Mouse (Mus musculus) limb, embryonic 10.5 days (tissue): ENCODE results near the gene Ntm. TPM values are rescaled to one million over a fixed set of nuclear protein-coding genes. Genes with fewer than 3 reads are reported as not detected.

ENCODE experiments used
- DNase-seq: peaks from one replicate; pipeline ENCODE4 v3.0.0-alpha.2; 2017; ENCODE audit warnings: low spot score
- H3K27ac ChIP-seq: fragments of 300-500 bp; sonication (generic); 2 replicates; pipeline ENCODE4 v1.5.1; 2016; ENCODE audit warnings: mild to moderate bottlenecking
- H3K27me3 ChIP-seq: fragments of 300-500 bp; sonication (generic); 2 replicates; pipeline ENCODE4 v1.6.1; 2016; ENCODE audit warnings: low read depth, mild to moderate bottlenecking; ENCODE audit not compliant: poor library complexity, severe bottlenecking
- H3K36me3 ChIP-seq: fragments of 300-500 bp; sonication (generic); 2 replicates; pipeline ENCODE4 v1.6.1; 2016; ENCODE audit warnings: mild to moderate bottlenecking, moderate library complexity
- H3K4me1 ChIP-seq: fragments of 300-500 bp; sonication (generic); 2 replicates; pipeline ENCODE4 v1.6.1; 2016
- H3K4me3 ChIP-seq: fragments of 300-500 bp; sonication (generic); 2 replicates; pipeline ENCODE4 v1.5.1; 2016; ENCODE audit warnings: mild to moderate bottlenecking, moderate library complexity
- H3K9me3 ChIP-seq: fragments of 300-500 bp; sonication (generic); replicated peaks from 2 replicates; pipeline ENCODE4 v1.6.1; 2016; ENCODE audit warnings: mild to moderate bottlenecking
- WGBS: fragments of 180-500 bp; shearing (Covaris S2); methylation state at CpG from one replicate; pipeline ENCODE4 v1.1.7; 2016; 5-methylcytosine and 5-hydroxymethylcytosine counted together
- polyA plus RNA-seq: library from polyadenylated mRNA; unstranded; fragments of >200 nt; fragmentation: Nextera tagmentation; extraction: Ambion mirVana; gene quantifications from 2 replicates; pipeline ENCODE4 v1.2.1, GENCODE M21; 2016

Ntm gene
- polyA plus RNA-seq, 1 experiment from 2014 or later, result 12.7 TPM

- H3K27me3 ChIP-seq, result peaks cover 23% of the 10 kb centered on the region; the same call in 1 of the 2 replicates
- no peak for DNase-seq
- H3K27ac ChIP-seq, result no peak overlapping the region
- WGBS, result 90% methylated on average over 5 of the region's 5 CpGs
- no peaks in the 10 kb centered on the region for H3K4me1 ChIP-seq
- no peaks in the 10 kb centered on the region for H3K9me3 ChIP-seq
- H3K4me3 ChIP-seq, result no peak overlapping the region
- no peaks in the 10 kb centered on the region for H3K36me3 ChIP-seq
Measured at GRCm38 (mm10) chr9:29812685-29813084, 150.3 kb downstream of the Ntm start.

GRCm38 (mm10) chr9:29806790-29807189, 156.2 kb downstream of the Ntm start:
- H3K9me3 ChIP-seq, result no peaks in the 10 kb centered on the region
- H3K4me1 ChIP-seq, result peaks cover 20% of the 10 kb centered on the region
- 48% methylated on average over 3 of the region's 3 CpGs for WGBS
- no peaks in the 10 kb centered on the region for H3K36me3 ChIP-seq
- H3K4me3 ChIP-seq, result no peak overlapping the region
- H3K27ac ChIP-seq, result no peak overlapping the region
- H3K27me3 ChIP-seq, result peaks cover 58% of the 10 kb centered on the region
- no peak for DNase-seq

- DNase-seq, result no peak
- Histone ChIP-seq H3K4me1 (peaks cover 20% of the 10 kb centered on the region), H3K4me3 (no peak overlapping the region), H3K9me3 (no peaks in the 10 kb centered on the region), H3K27ac (no peak overlapping the region), H3K27me3 (peaks cover 70% of the 10 kb centered on the region), H3K36me3 (no peaks in the 10 kb centered on the region)
- 95% methylated on average over 9 of the region's 9 CpGs for WGBS
Measured at GRCm38 (mm10) chr9:29804483-29804882, 158.5 kb downstream of the Ntm start.

DNA sequence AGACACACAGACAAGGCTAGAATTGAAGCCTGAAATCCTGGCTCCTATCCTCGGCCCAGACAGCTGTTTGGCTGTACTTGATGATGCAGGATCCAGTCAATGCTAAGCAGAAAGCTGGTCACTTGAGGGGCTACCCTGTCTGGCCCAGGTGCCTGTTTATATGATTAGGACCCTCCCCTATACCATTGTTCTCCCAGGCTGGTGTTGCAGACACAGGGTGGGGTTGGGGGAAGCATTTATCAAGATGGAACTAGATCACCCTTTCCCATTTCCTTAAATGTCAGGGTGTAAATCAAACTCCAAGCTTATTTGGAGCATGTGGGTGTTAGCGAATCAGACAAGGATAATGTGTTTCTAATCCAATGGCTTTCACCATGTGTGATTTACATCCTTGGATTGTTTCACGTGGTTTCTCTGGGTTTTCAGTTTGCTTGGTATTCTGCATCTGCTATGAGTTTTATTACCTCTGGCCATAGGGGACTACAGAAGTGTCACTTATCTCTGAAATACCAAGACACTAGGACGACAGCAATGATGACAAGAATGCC, 159.1 kb downstream of the Ntm start:
- Histone ChIP-seq H3K36me3 (no peaks in the 10 kb centered on the region), H3K9me3 (no peaks in the 10 kb centered on the region), H3K4me3 (no peak overlapping the region), H3K4me1 (peaks cover 20% of the 10 kb centered on the region), H3K27me3 (peaks cover 73% of the 10 kb centered on the region), H3K27ac (no peak overlapping the region)
- 31% methylated on average over 4 of the region's 4 CpGs for WGBS
- no peak for DNase-seq

DNA sequence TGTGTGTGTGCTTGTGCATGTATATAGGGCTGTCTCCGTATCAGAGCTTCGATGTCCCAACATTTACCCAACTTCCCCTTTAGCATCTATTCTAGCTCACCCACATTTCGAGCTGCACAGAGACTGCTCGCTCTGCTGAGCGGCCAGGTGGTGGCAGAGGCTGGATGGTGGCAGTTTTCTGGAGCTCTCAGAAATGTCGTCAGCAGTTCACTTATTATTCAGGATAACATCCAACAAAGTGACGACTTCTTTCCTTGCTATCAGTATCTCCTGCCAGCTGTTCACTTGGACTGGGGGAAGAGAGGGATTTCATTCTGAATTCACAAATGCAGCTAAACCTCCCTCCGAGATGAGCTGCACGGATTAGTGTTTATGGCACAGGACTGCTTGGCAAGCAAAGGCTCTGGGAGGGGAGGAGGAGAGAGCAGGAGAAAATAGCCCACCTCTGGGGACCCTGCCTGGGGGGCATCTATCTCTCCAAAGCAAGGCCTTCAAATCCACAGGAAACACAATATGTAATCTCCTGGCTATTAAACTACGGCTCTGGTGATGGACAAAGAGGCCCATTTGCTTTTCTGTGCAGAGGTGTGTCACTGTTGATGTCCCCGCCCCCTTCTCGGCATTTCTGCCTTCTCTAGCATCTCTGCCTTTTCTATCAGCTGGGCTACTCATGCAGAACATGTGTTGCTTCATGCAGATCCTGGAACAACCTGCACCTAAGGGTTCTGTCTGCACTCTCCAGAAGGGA, 159.8 kb downstream of the Ntm start:
- no peaks in the 10 kb centered on the region for H3K36me3 ChIP-seq
- 48% methylated on average over 12 of the region's 12 CpGs for WGBS
- H3K4me1 ChIP-seq, result peaks cover 20% of the 10 kb centered on the region
- no peak for DNase-seq
- no peaks in the 10 kb centered on the region for H3K9me3 ChIP-seq
- peaks cover 68% of the 10 kb centered on the region for H3K27me3 ChIP-seq
- H3K27ac ChIP-seq, result no peak overlapping the region; the same call in 1 of the 2 replicates
- no peak overlapping the region for H3K4me3 ChIP-seq

DNA sequence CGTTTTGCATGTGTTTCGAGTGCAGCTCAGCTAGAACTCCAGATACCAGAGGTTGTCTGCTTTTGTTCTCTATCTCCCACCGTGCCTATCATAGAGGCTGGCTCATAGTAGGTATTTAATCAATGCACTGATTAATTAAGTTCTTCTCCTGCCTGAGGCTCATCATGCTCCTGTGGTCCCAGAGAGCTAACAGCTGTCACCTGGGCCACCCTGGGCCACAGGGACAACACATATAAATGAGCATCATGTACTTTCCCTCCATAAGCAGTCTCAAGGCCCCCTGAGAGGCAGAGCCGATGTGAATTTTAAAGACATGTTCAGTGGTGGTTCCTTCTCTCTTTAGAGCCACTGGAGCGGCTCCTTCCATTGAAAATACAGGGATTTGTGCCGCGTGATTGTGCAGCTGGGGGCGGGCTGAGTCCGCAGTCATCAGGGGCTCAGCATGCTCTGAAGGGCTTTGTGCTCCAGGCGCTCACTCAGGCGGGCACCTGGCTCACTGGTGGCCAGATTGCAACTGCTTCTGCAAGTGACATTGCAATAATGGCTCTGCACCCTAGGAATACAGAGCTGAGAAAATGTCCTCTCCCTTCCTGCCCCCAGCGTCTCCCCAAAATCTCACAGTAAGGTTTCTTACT, 160.8 kb downstream of the Ntm start:
- Histone ChIP-seq H3K4me3 (no peak overlapping the region), H3K9me3 (no peaks in the 10 kb centered on the region), H3K36me3 (no peaks in the 10 kb centered on the region), H3K27ac (no peak overlapping the region), H3K4me1 (peaks cover 20% of the 10 kb centered on the region), H3K27me3 (peaks cover 66% of the 10 kb centered on the region)
- DNase-seq, result peak; percentile 38
- WGBS, result 60% methylated on average over 12 of the region's 12 CpGs

DNA sequence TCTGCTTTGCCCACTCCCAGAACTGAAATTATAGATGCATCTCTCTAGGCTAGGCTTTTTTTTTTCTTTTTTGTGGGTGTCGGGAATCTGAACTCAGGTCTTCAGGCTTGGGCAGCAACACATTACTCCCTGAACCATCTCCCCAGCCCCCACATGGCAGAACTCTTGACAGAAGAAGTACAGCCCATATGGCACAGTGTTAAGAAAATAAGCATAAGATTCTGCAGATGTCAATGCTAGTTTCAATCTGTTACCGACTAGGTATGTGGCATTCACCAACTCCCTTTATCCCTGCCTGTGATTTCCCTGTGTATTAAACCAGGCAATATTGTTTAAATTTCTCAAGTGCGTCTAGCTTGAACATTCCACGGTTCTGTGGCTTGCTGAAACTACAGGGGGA, 166.7 kb downstream of the Ntm start:
- no peak for DNase-seq
- Histone ChIP-seq H3K27ac (no peak overlapping the region), H3K27me3 (peaks cover 35% of the 10 kb centered on the region; the same call in 1 of the 2 replicates), H3K9me3 (no peaks in the 10 kb centered on the region), H3K4me1 (peaks cover 4% of the 10 kb centered on the region; the same call in 1 of the 2 replicates), H3K4me3 (no peak overlapping the region), H3K36me3 (no peaks in the 10 kb centered on the region)
- WGBS, result 88% methylated on average over 4 of the region's 4 CpGs

- no peak for DNase-seq
- Histone ChIP-seq H3K4me3 (no peak overlapping the region), H3K4me1 (peaks cover 4% of the 10 kb centered on the region; the same call in 1 of the 2 replicates), H3K27ac (no peak overlapping the region), H3K9me3 (no peaks in the 10 kb centered on the region), H3K36me3 (no peaks in the 10 kb centered on the region), H3K27me3 (0 out of 2 replicates have a peak, but pooled peaks cover under 1% of the 10 kb centered on the region)
- 80% methylated on average over 10 of the region's 10 CpGs for WGBS
Measured at GRCm38 (mm10) chr9:29791199-29791915, 171.6 kb downstream of the Ntm start.

- no peaks in the 10 kb centered on the region for H3K27me3 ChIP-seq
- WGBS, result 83% methylated on average over 4 of the region's 4 CpGs
Measured at GRCm38 (mm10) chr9:29790017-29790416, 172.9 kb downstream of the Ntm start.

DNA sequence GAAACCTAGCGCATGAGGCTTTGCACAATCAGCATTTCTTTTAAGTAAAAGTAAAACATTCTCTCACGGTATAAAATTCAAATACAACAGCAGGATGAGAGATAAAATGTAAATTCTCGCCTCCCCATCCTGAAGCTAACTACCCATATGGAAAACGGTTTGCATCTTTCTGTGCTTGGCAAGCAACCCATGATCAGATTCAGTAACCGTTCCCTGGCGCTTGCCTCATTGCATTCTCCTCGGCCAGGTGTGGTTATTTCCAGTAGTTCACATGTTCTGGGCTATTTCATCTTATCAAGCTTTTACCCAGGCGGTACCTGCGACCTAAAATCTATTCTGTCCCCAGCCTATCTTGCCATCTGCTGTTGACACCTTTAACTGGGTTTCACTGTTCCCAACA, 174.1 kb downstream of the Ntm start:
- 89% methylated on average over 9 of the region's 9 CpGs for WGBS
- no peak overlapping the region for H3K4me3 ChIP-seq
- H3K9me3 ChIP-seq, result no peaks in the 10 kb centered on the region
- DNase-seq, result no peak
- no peak overlapping the region for H3K27ac ChIP-seq
- H3K27me3 ChIP-seq, result no peaks in the 10 kb centered on the region
- H3K4me1 ChIP-seq, result no peaks in the 10 kb centered on the region
- H3K36me3 ChIP-seq, result no peaks in the 10 kb centered on the region

More at GRCm38 (mm10) chr9:29790017-29790416, 172.9 kb downstream of the Ntm start:
- H3K27ac ChIP-seq, result no peak overlapping the region
- H3K4me3 ChIP-seq, result no peak overlapping the region
- H3K36me3 ChIP-seq, result no peaks in the 10 kb centered on the region
- peaks cover 2% of the 10 kb centered on the region; the same call in 1 of the 2 replicates for H3K4me1 ChIP-seq
- no peaks in the 10 kb centered on the region for H3K9me3 ChIP-seq
- DNase-seq, result no peak

DNA sequence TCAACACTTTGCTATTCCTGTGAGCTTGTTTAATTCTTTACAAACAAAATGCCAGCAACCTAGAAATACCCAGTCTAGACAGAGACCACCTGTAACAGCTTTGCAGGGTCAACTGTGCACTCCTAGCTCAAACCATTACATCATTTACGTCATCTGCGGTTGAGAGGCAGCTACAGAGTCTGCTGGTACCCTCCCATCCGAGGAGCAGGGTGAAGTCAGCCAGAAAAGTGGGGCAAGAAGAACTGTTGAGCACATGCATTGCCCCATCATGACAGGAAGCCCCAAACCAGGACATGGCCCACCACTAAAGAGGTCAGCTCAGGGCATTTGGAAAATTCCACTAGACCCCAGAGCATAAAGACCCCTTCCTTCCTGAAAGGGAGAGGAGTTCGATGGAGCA, 175.5 kb downstream of the Ntm start:
- no peaks in the 10 kb centered on the region for H3K9me3 ChIP-seq
- DNase-seq, result no peak
- no peaks in the 10 kb centered on the region for H3K4me1 ChIP-seq
- H3K36me3 ChIP-seq, result no peaks in the 10 kb centered on the region
- 91% methylated on average over 4 of the region's 4 CpGs for WGBS
- no peak overlapping the region for H3K4me3 ChIP-seq
- no peak overlapping the region for H3K27ac ChIP-seq
- H3K27me3 ChIP-seq, result 0 out of 2 replicates have a peak, but pooled peaks cover 2% of the 10 kb centered on the region

- Histone ChIP-seq H3K27me3 (0 out of 2 replicates have a peak, but pooled peaks cover 2% of the 10 kb centered on the region), H3K36me3 (no peaks in the 10 kb centered on the region), H3K4me3 (no peak overlapping the region), H3K27ac (no peak overlapping the region), H3K4me1 (no peaks in the 10 kb centered on the region), H3K9me3 (no peaks in the 10 kb centered on the region)
- 84% methylated on average over 4 of the region's 4 CpGs for WGBS
- DNase-seq, result no peak
Measured at GRCm38 (mm10) chr9:29782697-29783096, 180.2 kb downstream of the Ntm start.
